Mouse (Mus musculus): ENCODE measurements around the gene Rassf9.

Rassf9 gene

DNA sequence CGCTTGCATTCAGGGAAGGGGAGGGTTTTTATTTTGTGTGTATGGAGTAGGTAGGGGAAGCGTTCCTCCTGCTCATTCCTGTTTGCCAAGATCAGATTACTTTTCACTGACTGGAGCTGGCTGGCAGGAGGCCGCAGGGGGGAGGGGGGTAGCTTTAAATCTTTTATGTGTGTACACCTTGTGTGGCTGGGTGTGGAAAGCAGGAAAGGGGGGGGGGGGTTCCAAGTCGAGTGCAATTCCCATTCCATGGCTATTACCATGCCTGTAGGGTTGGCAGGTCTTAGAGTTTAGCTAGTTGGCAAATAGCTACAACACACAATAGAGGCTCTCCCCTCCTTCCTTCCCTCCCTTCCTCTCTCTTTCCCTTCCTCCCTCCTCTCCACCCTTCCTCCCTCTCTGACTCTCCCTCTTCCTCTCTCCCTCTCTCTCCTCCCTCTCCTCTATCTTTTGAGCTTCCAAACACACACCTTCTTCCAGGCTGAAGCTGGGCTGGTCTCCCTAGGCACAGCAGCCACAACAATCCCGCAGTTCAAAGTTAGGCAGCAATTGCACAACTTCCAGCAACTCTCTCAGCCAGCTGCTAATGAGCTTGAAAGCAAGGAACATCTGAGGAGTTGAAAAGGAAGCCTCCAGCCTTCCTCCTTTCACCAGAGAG lies at the start of gene Rassf9:
Rassf9 (plus strand) TSS at position 416 of the 655 bp plus-strand sequence.
- no peak for DNase-seq

DNA sequence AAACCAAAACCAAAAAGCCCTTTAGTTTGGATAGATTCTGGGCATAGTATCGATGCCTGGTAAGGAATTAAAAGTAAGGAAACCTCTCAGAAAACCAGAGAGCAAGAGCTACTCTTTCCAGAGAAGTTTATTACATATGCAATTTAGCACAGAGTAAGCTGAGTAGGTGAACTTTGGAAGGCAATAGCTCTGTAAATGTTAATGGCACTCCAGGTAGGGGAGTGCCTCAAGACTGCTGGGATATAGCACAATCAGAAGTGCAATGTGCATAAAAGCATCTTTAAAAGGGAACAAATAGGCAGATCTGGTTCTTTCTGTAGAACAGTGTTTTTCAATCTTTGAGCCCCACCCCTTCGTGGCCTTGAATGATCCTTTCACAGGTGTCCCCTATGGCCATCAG lies 42.6 kb upstream of the Rassf9 start:
- no peak for DNase-seq

DNA sequence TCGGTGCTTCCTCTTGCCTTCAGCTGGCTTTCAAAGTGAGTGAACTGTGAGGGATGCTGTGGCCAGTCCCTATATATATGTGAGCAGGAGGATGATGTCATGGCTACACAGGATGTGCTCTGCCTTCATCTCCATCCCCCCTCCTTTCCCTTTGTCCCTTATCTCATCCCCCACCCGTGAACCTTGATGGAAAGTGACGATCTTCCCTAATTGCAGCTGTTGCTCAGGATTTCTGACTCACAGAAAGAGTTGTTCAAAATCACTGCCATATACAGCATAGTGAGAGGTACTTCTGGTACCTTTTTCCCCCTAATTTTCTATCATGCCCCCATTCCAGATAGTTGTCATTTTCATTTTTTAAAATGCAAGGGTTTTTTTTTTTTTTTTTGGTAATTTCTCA lies 21.6 kb upstream of the Rassf9 start, which contains the start of gene Nts:
Nts (minus strand) TSS at position 101 of the 400 bp plus-strand sequence.
- no peak for DNase-seq

DNA sequence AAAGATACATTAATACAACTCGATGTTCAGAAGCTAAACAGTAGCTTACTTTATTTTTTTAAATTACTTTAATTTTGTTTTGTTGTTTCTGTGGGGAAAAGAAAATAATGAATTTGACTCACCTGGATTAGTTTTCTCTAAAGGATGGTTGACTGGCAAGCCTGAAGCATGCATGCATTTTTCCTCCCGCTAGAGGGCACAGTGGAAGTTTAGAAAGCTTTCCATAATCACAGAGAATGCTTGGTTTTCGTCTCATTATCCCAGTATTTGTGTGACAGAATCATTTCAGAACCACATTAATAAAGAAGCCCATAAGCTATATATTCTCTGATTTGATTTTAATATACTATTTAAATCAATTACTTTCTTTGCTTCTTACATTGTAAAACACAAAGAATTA lies 20.2 kb upstream of the Rassf9 start:
- DNase-seq: peak; percentile 5

DNA sequence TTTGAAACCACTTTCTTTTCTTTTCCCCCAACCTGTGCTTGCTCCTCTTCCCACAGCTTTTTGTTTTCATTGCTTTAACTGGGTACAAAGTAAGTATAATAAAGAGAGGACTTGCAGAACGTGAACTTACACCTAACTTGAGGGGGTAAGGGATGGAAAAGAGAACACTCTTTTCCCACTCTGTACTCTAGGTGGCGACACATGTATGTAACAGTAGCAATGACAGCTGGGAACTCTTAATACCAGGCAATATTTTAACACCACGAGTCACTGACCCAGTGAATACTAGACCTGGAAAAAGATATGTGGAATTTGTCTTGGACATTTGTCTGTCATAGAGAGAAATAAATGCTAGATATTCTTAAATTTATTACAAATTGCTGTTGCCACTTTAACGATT lies 13.3 kb upstream of the Rassf9 start:
- no peak for DNase-seq

DNA sequence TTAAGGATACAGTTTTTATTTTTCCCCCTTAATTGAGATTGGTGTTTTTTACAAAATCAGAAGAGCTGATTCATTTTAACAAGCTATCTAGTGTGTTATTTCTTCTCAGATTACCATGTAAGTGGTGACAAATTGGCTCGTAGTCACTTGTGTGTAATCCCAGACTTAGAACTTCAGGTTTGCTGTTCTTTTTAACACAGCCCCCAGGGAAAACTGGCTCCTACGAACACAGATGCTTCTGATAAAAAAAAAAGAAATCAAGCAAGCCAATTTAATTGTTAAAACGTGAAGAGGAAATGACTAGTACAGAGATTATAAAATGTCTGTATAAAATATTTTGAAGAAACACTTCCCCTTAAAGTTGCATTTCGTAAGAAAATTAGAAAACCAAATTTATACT lies 4.6 kb upstream of the Rassf9 start:
- no peak for DNase-seq

DNA sequence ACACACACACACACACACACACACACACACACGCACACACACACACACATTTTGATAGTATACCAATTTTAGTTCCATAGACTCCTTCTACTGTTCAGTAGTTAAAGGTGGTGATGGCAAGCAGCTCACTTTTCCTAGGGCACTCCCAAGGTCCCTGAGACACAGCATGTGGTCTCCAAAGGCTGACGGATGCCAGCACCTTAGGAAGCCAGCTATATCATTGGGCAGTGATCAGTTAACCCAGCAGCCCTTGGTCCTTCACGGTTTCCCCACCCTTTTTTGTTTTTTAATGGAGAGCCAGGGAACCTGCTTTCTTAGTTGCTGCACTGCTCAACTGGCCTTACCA lies 588 bp upstream of the Rassf9 start:
- no peak for DNase-seq

DNA sequence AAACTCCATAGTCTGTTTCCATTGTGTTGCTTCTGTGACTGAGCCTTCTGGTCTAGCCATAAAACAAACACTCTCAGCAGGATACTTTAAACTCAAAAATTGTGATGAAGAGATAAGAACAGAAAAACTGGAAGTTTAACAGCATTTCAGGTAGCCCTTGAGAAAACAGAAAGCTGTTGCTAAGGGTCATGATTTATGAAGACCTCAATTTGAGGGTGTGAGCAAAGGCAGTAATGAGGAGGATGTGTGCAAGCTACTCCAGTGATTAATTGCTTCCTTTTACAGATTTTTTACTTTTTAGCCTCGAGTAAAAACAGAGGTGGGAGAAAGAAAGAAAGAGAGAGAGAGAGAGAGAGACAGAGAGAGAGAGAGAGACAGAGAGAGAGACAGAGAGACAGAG lies 2.1 kb downstream of the Rassf9 start:
- no peak for DNase-seq

DNA sequence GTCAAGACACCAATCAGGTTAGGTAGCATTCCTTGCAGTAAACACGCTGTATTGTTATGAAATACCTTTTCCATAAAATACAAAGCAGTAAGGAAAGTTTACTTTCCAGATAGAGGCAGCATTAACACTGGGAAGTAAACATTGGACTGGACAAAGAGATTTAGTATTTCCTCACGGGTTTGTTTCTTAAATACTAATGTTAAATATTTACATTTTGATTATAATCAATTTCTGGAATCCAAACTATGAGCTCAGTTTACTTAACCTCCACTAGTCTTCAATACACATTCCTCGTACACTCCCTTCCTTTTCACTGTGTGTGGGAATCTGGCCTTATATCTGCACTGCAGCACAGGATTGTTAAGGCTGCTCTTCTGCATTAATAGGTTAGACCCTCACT lies 15.9 kb downstream of the Rassf9 start:
- no peak for DNase-seq

DNA sequence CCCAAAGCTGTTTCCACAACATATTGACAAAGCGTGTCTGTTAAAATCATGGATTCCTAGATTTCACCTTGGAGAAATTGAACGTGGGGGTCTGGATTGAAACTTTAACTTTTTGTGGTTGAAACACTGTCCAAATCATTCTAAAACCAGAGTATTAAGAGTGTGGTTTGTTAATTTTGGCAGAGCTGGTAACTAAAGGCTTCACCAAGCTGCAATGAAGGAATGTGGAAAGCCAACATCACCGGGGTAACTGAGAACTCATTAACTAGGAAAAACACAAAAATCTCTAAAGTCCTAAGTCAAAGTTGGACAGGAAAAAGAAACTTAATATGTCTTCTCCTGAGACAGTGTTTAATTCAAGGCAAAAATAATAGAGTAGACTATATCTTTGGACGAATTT lies 41.9 kb downstream of the Rassf9 start:
- peak; percentile 1 for DNase-seq

DNA sequence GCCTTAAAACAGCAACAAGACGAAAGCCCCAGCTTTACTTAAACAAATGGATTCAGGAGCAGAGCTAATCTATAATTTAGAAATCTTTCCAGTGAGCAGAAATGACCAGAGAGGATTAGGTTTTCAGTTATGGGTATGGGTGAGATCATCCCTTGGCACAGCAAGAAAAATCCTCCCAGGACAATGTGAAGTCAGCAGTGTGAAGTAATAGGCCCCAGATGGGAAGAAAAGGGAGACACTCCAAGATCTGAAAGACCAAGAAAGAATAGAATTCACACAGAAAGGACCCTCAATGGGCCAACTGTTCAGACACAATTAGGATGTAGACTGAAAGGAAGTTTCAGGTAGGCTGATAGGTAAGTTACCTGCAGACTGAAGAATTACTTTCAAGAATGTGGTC lies 50.5 kb downstream of the Rassf9 start:
- no peak for DNase-seq

DNA sequence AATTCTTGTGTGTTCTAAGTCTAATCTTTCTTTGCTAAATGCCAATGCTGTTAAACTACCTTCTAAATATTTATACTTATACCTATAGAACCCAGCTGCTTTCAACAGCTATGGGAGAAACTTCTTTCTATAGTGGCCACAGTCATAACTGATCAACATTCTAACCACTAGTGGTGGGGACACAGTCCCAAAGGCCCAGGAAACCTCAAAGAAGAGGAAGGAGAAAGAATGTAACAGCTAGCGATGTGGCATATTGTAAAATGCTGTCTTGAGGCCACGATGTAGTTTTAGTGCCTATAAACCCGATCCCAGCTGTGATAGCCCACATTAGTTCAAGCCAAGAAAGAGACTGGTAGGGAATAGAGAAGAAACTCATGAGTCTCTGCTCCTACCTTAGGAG lies 65.9 kb downstream of the Rassf9 start:
- DNase-seq: no peak

DNA sequence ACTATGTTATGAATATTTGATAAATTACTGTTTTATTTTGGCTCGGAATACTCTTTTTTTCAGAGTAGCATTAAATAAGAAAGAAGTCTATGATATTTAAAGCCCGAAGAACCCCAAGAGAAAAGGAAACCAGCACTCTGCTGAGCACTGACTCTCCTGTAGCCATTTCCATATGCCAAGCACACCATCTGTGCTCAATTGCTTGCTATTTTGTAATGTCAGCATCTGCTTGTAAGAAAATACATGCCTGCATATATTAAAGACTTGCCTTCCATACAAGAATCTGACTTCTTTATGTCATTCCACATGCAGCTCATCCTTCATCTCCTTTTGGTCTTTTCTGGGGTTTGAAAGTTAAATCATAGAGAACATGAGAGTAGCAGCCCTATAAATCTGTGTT lies 82.3 kb downstream of the Rassf9 start:
- DNase-seq: no peak

Data from cerebellum, adult 9-10 months (tissue).